Mouse (Mus musculus): ENCODE measurements at regions not wholly inside any gene's neighbourhood (a gene's known extent, or its start where the extent isn't known, plus 50 kb on each side); places are given as distances from the start of the nearest gene placed in this dataset.

DNA sequence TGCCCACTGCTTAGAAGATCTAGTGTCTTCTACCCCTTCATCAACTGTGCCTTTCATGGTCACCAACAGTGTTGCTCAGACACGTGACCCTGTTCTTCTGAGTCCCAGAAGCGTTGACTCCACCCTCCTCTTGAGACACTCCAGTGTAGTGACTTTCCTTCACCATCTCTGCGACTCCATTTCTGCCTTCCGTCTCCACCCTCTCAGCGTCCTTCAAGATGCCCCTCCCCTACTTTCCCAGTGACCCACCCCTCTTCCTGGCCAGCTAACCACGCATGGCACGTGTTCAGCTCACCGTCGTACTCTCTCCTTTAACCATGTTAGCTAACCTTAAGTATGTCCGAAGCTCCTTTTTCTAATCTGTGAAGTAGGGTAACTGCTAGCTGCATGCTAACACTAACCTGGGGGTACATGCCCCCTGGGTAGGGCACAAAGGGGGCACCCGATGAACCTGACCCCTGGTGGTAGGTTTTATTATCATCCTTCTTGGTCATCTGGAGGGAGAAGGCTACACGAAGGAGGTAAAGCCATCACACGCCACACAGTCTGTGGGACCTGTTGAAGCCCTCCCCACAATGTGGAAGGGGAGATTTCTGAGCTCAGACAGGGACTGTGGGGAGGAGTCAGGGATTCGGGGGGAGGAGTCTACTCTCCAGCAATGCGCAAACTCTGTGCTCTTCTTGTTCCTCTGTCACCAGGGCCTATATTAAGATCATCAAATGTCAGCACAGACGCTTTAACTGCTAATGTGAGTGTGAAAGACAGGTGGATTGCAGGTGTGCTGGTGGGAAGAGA, 139.0 kb upstream of the Mvb12b start:
- TF ChIP-seq POLR2A (IDR thresholded peaks at IDR 0.05; ENCODE audit: extremely low read depth, insufficient read depth, low read length) (no peak), CTCF (IDR thresholded peaks at IDR 0.05; ENCODE audit: extremely low read depth, insufficient read depth, low read length) (no peak)
